Mouse (Mus musculus) heart, postnatal 0 days (tissue): ENCODE data around the gene Clcf1. TPM values are rescaled to one million over a fixed set of nuclear protein-coding genes. Genes with fewer than 3 reads are reported as not detected.

ENCODE experiments used
- ATAC-seq: fragments of 200-750 bp; cut with Nextera tagmentation; 2 replicates; pipeline ENCODE4 v1.8.0; 2017; ENCODE audit warnings: low read depth, moderate number of reproducible peaks, moderate library complexity; ENCODE audit not compliant: insufficient read depth
- DNase-seq: peaks from one replicate; pipeline ENCODE4 v3.0.0-alpha.2; 2016; ENCODE audit warnings: low spot score
- H3K27ac ChIP-seq: fragments of 300-500 bp; sonication (generic); 2 replicates; pipeline ENCODE4 v1.5.1; 2014; ENCODE audit warnings: low read depth, mild to moderate bottlenecking
- H3K27me3 ChIP-seq: fragments of 300-500 bp; sonication (generic); 2 replicates; pipeline ENCODE4 v1.6.1; 2014; ENCODE audit warnings: low read length, mixed read lengths; ENCODE audit not compliant: control insufficient read depth, insufficient read depth
- H3K36me3 ChIP-seq: fragments of 300-500 bp; sonication (generic); replicated peaks from 2 replicates; pipeline ENCODE4 v1.6.1; 2014; ENCODE audit warnings: low read length, mixed read lengths; ENCODE audit not compliant: control insufficient read depth, insufficient read depth
- H3K4me1 ChIP-seq: fragments of 300-500 bp; sonication (generic); 2 replicates; pipeline ENCODE4 v1.6.1; 2014; ENCODE audit warnings: antibody characterized with exemption; ENCODE audit not compliant: control insufficient read depth, insufficient read depth
- H3K4me2 ChIP-seq: fragments of 300-500 bp; sonication (generic); 2 replicates; pipeline ENCODE4 v1.6.1; 2014; ENCODE audit warnings: low read depth, mild to moderate bottlenecking, low read length, moderate library complexity
- H3K4me3 ChIP-seq: fragments of 300-500 bp; sonication (generic); 2 replicates; pipeline ENCODE4 v1.5.1; 2014; ENCODE audit warnings: low read depth, low read length
- H3K9ac ChIP-seq: fragments of 300-500 bp; sonication (generic); replicated peaks from 2 replicates; pipeline ENCODE4 v1.6.1; 2014; ENCODE audit warnings: low read depth, low read length, mixed read lengths
- H3K9me3 ChIP-seq: fragments of 300-500 bp; sonication (generic); replicated peaks from 2 replicates; pipeline ENCODE4 v1.6.1; 2016; ENCODE audit warnings: low read length; ENCODE audit not compliant: control insufficient read depth
- CTCF ChIP-seq: IDR thresholded peaks from 2 replicates; pipeline ENCODE4 v1.5.1; 2016; ENCODE audit warnings: antibody characterized with exemption, control low read depth, low read depth
- EP300 ChIP-seq: IDR thresholded peaks from 2 replicates; pipeline ENCODE4 v1.6.1; 2016; ENCODE audit warnings: antibody characterized with exemption, low read depth
- WGBS: fragments of 180-500 bp; shearing (Covaris S2); extraction: QIAGEN DNeasy Blood & Tissue Kit; methylation state at CpG from one replicate; pipeline ENCODE4 v1.1.7; 2014; 5-methylcytosine and 5-hydroxymethylcytosine counted together
- polyA plus RNA-seq: library from polyadenylated mRNA; unstranded; fragments of >200 nt; fragmentation: Nextera tagmentation; extraction: Ambion mirVana; gene quantifications from 2 replicates; pipeline ENCODE4 v1.2.1, GENCODE M21; 2015
- total RNA-seq: library from RNA; depleted of rRNA; stranded (reverse); fragments of >200 nt; gene quantifications from 2 replicates; pipeline ENCODE4 v1.2.3, GENCODE M21; 2014; ENCODE audit warnings: low replicate concordance; rRNA removed

Clcf1 gene
- total RNA-seq (3.4 and 14.7 TPM in 2 replicates), polyA plus RNA-seq (0.67 and 0.91 TPM in 2 replicates)

DNA sequence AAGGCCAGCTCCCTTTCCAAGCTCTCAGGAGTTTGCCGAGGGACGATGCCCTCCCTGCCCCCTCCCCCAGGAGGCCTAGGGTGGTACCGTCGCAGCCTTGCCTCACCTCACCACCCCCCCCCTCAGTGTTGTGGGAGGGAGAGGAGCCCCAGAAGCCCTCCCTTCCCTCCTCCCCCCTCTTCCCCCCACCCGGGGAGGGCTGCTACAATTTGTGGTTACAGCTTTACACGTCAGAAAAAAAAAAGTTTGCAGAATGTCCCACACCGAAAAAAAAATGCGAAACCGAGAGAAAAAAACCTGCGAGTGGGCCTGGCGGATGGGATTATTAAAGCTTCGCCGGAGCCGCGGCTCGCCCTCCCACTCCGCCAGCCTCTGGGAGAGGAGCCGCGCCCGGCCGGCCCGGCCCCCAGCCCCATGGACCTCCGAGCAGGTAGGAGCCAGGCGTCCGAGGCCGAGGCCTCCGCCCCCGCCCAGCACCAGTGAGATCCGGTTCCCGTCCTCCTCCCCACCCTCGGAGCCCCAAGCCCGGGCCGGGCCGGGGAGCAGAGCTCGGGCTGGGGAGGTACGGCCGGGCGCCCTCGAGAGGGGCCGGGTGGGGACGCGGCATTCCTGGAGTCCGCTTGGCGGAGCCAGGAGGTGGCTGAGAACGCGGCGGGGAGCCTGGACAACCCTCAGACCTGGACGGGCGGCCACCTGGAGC is at the start of gene Clcf1, which contains the start of gene AC109138.7:
Gene Clcf1, plus strand, starts transcription at position 168 of the 700 bp plus-strand sequence.
Gene AC109138.7, plus strand, starts transcription at position 287 of the 700 bp plus-strand sequence.
- H3K9me3 ChIP-seq, result no peaks in the 10 kb centered on the region
- H3K4me1 ChIP-seq, result peaks cover 16% of the 10 kb centered on the region
- under 1% methylated on average over 47 of the region's 49 CpGs for WGBS
- TF ChIP-seq EP300, result no peak
- TF ChIP-seq CTCF, result no peak
- no peak for DNase-seq
- peak within 1 kb of the TSS; percentile 61 for H3K9ac ChIP-seq
- H3K36me3 ChIP-seq, result no peaks in the 10 kb centered on the region
- peaks cover 42% of the 10 kb centered on the region for H3K27me3 ChIP-seq
- peak within 1 kb of the TSS; percentile 59 for H3K27ac ChIP-seq
- H3K4me2 ChIP-seq, result peak within 1 kb of the TSS; percentile 87
- ATAC-seq, result peak; percentile 28; the same call in 1 of the 2 replicates
- H3K4me3 ChIP-seq, result peak within 1 kb of the TSS; percentile 61

DNA sequence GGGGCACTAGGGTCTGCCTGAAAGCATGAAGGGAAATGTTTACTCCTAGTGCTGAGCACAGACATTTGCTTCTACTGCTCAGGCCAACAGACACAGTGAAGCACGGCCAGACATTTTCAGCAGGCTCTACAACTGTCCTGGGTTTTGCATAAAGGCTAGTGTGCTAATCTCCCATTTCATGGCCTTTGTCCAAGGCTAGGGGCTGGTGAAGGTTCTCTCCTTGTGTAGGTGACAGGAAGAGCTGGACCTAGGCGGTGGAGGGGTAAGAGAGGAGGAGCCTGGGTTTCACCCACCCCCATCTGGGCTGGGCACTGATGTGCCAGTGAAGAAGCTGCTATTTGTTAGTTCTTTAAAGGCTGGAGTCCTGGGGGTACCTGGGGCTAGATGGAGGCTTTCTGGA is 49.3 kb upstream of the Clcf1 start:
- no peak for ATAC-seq
- peaks cover 26% of the 10 kb centered on the region for H3K36me3 ChIP-seq
- no peak overlapping the region for H3K9ac ChIP-seq
- TF ChIP-seq EP300, result no peak
- TF ChIP-seq CTCF, result no peak
- no peak overlapping the region for H3K27ac ChIP-seq
- peaks cover 7% of the 10 kb centered on the region for H3K4me1 ChIP-seq
- no peaks in the 10 kb centered on the region for H3K27me3 ChIP-seq
- DNase-seq, result no peak
- WGBS, result 59% methylated on average over 2 of the region's 2 CpGs
- no peak overlapping the region for H3K4me2 ChIP-seq
- no peaks in the 10 kb centered on the region for H3K9me3 ChIP-seq
- no peak overlapping the region for H3K4me3 ChIP-seq

DNA sequence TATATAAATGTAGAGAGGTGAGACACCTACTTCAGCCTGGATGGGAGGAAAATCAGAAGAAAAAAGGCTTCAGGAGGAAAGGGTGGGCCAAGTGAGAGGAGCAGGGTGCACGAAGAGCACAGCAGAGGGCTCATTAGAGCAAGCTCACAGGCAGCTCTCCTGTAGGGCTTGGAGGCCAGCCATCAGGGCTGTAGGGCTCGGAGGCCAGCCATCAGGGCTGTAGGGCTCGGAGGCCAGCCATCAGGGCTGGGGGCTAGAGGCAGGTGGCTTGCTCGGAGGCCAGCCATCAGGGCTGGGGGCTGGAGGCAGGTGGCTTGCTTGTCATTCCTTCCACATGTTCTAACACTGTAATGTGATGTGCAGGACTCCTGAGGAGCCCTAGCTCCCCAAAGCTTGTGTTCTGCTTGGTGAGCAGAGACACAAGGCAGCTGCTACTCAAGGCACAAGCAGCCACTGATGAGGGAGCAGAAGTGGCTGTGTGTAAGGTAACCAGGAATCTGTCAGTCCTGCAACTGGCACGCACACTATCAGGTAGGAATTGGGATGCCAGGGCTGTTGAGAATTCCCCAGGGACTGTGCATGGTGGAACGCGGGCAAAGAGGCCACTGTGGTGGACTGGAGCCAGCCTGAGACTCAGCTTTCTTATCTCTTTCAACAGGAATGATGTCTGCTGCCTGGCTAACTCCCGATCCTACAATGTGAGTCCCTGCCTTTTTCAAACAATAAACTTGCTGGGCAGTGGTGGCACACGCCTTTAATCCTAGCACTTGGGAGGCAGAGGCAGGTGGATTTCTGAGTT is 47.2 kb upstream of the Clcf1 start:
- DNase-seq, result peak; percentile 61
- H3K4me3 ChIP-seq, result no peak overlapping the region
- H3K36me3 ChIP-seq, result 0 out of 2 replicates have a peak, but pooled peaks cover 8% of the 10 kb centered on the region
- 32% methylated on average over 9 of the region's 9 CpGs for WGBS
- H3K9ac ChIP-seq, result no peak overlapping the region
- peaks cover 29% of the 10 kb centered on the region for H3K4me1 ChIP-seq
- H3K9me3 ChIP-seq, result no peaks in the 10 kb centered on the region
- peak overlapping the region; percentile 79 for H3K27ac ChIP-seq
- peak; percentile 10 for ATAC-seq
- no peaks in the 10 kb centered on the region for H3K27me3 ChIP-seq
- H3K4me2 ChIP-seq, result no peak overlapping the region
- no peak for TF ChIP-seq CTCF
- peak; percentile 72; the same call in 1 of the 2 replicates for TF ChIP-seq EP300

DNA sequence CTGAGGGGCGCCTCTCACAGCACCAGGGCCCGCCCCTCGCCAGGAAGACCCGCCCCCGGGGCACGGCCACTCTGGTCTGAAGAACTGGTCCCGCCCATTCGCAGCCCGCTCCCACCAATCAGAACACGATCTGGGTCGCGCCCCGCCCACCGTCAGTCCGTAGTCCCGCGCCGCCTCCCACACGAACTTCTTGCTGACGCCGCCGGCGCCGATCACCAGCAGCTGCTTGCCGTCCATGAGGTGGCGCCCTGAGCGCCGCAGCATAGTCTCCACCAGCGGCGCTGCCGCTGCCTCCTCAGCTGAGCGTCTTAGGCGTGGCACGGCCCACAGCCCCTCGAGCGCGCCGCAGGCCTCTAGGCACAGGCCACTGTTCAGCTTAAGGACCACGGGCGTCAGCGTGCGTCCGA is 44.7 kb upstream of the Clcf1 start:
- H3K4me3 ChIP-seq, result peak overlapping the region; percentile 40
- H3K9ac ChIP-seq, result peak overlapping the region; percentile 68
- peak overlapping the region; percentile 92 for H3K27ac ChIP-seq
- no peaks in the 10 kb centered on the region for H3K9me3 ChIP-seq
- DNase-seq (peak; percentile 99), ATAC-seq (peak; percentile 84)
- 0 out of 2 replicates have a peak, but pooled peaks cover 8% of the 10 kb centered on the region for H3K36me3 ChIP-seq
- WGBS, result under 1% methylated on average over 43 of the region's 43 CpGs
- H3K4me1 ChIP-seq, result peaks cover 38% of the 10 kb centered on the region
- H3K27me3 ChIP-seq, result no peaks in the 10 kb centered on the region
- peak overlapping the region; percentile 73 for H3K4me2 ChIP-seq
- TF ChIP-seq EP300, result peak; percentile 65; the same call in 1 of the 2 replicates
- TF ChIP-seq CTCF, result peak; percentile 95

DNA sequence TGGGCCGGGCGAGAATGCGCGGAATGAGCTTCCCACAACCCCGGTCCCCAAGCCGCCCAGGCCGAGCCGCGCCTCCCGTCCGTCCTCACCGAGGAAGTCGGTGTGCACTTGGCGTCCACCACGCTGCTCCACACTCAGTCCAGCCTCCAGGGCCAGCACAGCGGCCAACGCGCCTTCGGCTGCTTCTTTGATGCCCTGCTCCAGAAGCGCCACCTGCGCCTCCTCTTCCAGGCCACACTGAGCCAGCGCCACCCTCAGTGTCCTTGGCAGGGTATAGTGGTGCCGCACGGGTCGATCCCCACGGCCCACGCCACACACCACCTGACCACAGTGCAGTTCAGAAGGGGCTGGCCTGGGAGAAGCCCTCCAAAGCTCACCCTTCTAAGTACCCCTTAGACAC is 44.2 kb upstream of the Clcf1 start:
- H3K27me3 ChIP-seq, result no peaks in the 10 kb centered on the region
- no peak for TF ChIP-seq CTCF
- 0 out of 2 replicates have a peak, but pooled peaks have one; percentile 16 for TF ChIP-seq EP300
- H3K27ac ChIP-seq, result peak overlapping the region; percentile 92
- H3K9ac ChIP-seq, result peak overlapping the region; percentile 68
- peak overlapping the region; percentile 40 for H3K4me3 ChIP-seq
- 8% methylated on average over 25 of the region's 27 CpGs for WGBS
- no peaks in the 10 kb centered on the region for H3K9me3 ChIP-seq
- ATAC-seq (peak; percentile 1), DNase-seq (no peak)
- H3K36me3 ChIP-seq, result 0 out of 2 replicates have a peak, but pooled peaks cover 8% of the 10 kb centered on the region
- H3K4me2 ChIP-seq, result peak overlapping the region; percentile 73
- peaks cover 38% of the 10 kb centered on the region for H3K4me1 ChIP-seq
